Mouse (Mus musculus): ENCODE data around the gene Chrna3. TPM values are rescaled to one million over a fixed set of nuclear protein-coding genes. Genes with fewer than 3 reads are reported as not detected.

The Chrna3 gene
- polyA plus RNA-seq, 1 experiment = not detected

- H3K27ac ChIP-seq (ENCODE audit: insufficient read depth, low read depth, low read length) = no peak overlapping the region
- TF ChIP-seq CTCF (IDR thresholded peaks at IDR 0.05; ENCODE audit: low read depth, low read length) (no peak), POLR2A (IDR thresholded peaks at IDR 0.05; ENCODE audit: borderline replicate concordance, low read depth, low read length) (no peak)
- H3K4me3 ChIP-seq (ENCODE audit: insufficient read depth, low read length) = no peak overlapping the region
- H3K4me1 ChIP-seq (ENCODE audit: control insufficient read depth, insufficient read depth, low read length) = no peaks in the 10 kb centered on the region
Observed at GRCm38 (mm10) chr9:54961059-54961458, 65.3 kb downstream of the Chrna3 start.

Other genes starting within 250 kb of the Chrna3 start
- gene Ireb2, start 162.8 kb downstream of the Chrna3 start, polyA plus RNA-seq (2012; ENCODE audit: insufficient read depth, insufficient read length, missing spikeins) = 33.2 and 36.4 TPM in 2 replicates
- 0.47 and 0.78 TPM in 2 replicates for gene Hykk, start 109.3 kb downstream of the Chrna3 start, polyA plus RNA-seq (2012; ENCODE audit: insufficient read depth, insufficient read length, missing spikeins)
- 159 and 175 TPM in 2 replicates for gene Psma4, start 75.8 kb downstream of the Chrna3 start, polyA plus RNA-seq (2012; ENCODE audit: insufficient read depth, insufficient read length, missing spikeins)
- 1.1 and 1.2 TPM in 2 replicates for gene AY074887, start 75.6 kb downstream of the Chrna3 start, polyA plus RNA-seq (2012; ENCODE audit: insufficient read depth, insufficient read length, missing spikeins)
- gene Chrna5, start 45.7 kb downstream of the Chrna3 start, polyA plus RNA-seq (2012; ENCODE audit: insufficient read depth, insufficient read length, missing spikeins) = not detected in 2 replicates
- not detected in 2 replicates for gene Chrnb4, start 22.2 kb upstream of the Chrna3 start, polyA plus RNA-seq (2012; ENCODE audit: insufficient read depth, insufficient read length, missing spikeins)
- 54.6 and 56.9 TPM in 2 replicates for gene Ube2q2, start 122.3 kb upstream of the Chrna3 start, polyA plus RNA-seq (2012; ENCODE audit: insufficient read depth, insufficient read length, missing spikeins)
- 27.9 and 29.4 TPM in 2 replicates for gene Fbxo22, start 182.4 kb upstream of the Chrna3 start, polyA plus RNA-seq (2012; ENCODE audit: insufficient read depth, insufficient read length, missing spikeins)

Data from bone marrow macrophage, adult 2 months (primary cell).